Mouse (Mus musculus) neural tube, embryonic 15.5 days (tissue): ENCODE measurements around the gene Mapk8ip2. TPM values are rescaled to one million over a fixed set of nuclear protein-coding genes. Genes with fewer than 3 reads are reported as not detected.
"Not testable (repeated sequence)": the region's sequence is repeated elsewhere in the genome, so short reads cannot be mapped to it uniquely, and the experiment has no call there.

Source experiments
- ATAC-seq: fragments of 200-750 bp; cut with Nextera tagmentation; 2 replicates; pipeline ENCODE4 v1.8.0; 2017; ENCODE audit warnings: mild to moderate bottlenecking, moderate TSS enrichment, moderate library complexity; ENCODE audit not compliant: low FRiP score
- H3K27ac ChIP-seq: fragments of 300-500 bp; sonication (generic); replicated peaks from 2 replicates; pipeline ENCODE4 v1.5.1; 2015; ENCODE audit warnings: mild to moderate bottlenecking, inconsistent platforms
- H3K27me3 ChIP-seq: fragments of 300-500 bp; sonication (generic); replicated peaks from 2 replicates; pipeline ENCODE4 v1.6.1; 2015; ENCODE audit warnings: inconsistent platforms
- H3K36me3 ChIP-seq: fragments of 300-500 bp; sonication (generic); 2 replicates; pipeline ENCODE4 v1.6.1; 2015; ENCODE audit warnings: inconsistent platforms
- H3K4me1 ChIP-seq: fragments of 300-500 bp; sonication (generic); 2 replicates; pipeline ENCODE4 v1.6.1; 2015; ENCODE audit warnings: inconsistent platforms
- H3K4me2 ChIP-seq: fragments of 300-500 bp; sonication (generic); 2 replicates; pipeline ENCODE4 v1.6.1; 2015; ENCODE audit warnings: inconsistent platforms, mild to moderate bottlenecking, moderate library complexity
- H3K4me3 ChIP-seq: fragments of 300-500 bp; sonication (generic); replicated peaks from 2 replicates; pipeline ENCODE4 v1.5.1; 2015; ENCODE audit warnings: mild to moderate bottlenecking, inconsistent platforms
- H3K9ac ChIP-seq: fragments of 300-500 bp; sonication (generic); replicated peaks from 2 replicates; pipeline ENCODE4 v1.6.1; 2015; ENCODE audit warnings: mild to moderate bottlenecking, inconsistent platforms
- H3K9me3 ChIP-seq: fragments of 300-500 bp; sonication (generic); replicated peaks from 2 replicates; pipeline ENCODE4 v1.6.1; 2016; ENCODE audit warnings: inconsistent platforms
- WGBS: fragments of 180-500 bp; shearing (Covaris S2); methylation state at CpG from one replicate; pipeline ENCODE4 v1.1.7; 2015; ENCODE audit warnings: mixed read lengths; 5-methylcytosine and 5-hydroxymethylcytosine counted together
- polyA plus RNA-seq: library from polyadenylated mRNA; unstranded; fragments of >200 nt; fragmentation: Nextera tagmentation; extraction: Ambion mirVana; gene quantifications from 2 replicates; pipeline ENCODE4 v1.2.1, GENCODE M21; 2015

Gene Mapk8ip2
- polyA plus RNA-seq, 1 experiment from 2014 or later = 85.4 TPM

GRCm38 (mm10) chr15:89429352-89430221, 24.1 kb upstream of the Mapk8ip2 start, which contains the start of the genes C730034F03Rik, Gm44502 and Chkb:
Gene C730034F03Rik (plus strand): TSS chr15:89429589.
Gene Gm44502 (minus strand): TSS chr15:89429696.
Gene Chkb (minus strand): TSS chr15:89429908.
- no peaks in the 10 kb centered on the region for H3K27me3 ChIP-seq
- H3K4me2 ChIP-seq = peak within 1 kb of the TSS; percentile 89
- H3K27ac ChIP-seq = peak within 1 kb of the TSS; percentile 93
- peak within 1 kb of the TSS; percentile 75 for H3K9ac ChIP-seq
- under 1% methylated on average over 70 of the region's 70 CpGs for WGBS
- H3K4me1 ChIP-seq = peaks cover 29% of the 10 kb centered on the region
- ATAC-seq = peak; percentile 95
- H3K36me3 ChIP-seq = peaks cover 22% of the 10 kb centered on the region
- peak within 1 kb of the TSS; percentile 88 for H3K4me3 ChIP-seq
- no peaks in the 10 kb centered on the region for H3K9me3 ChIP-seq

- 46% methylated on average over 6 of the region's 6 CpGs for WGBS
- Histone ChIP-seq H3K4me1 (peaks cover 29% of the 10 kb centered on the region), H3K27ac (peak overlapping the region; percentile 93), H3K4me2 (peak overlapping the region; percentile 89), H3K4me3 (peak overlapping the region; percentile 88), H3K36me3 (peaks cover 22% of the 10 kb centered on the region), H3K9me3 (no peaks in the 10 kb centered on the region), H3K27me3 (no peaks in the 10 kb centered on the region), H3K9ac (peak overlapping the region; percentile 75)
- no peak for ATAC-seq
These were observed 23.4 kb upstream of the Mapk8ip2 start for GRCm38 (mm10) chr15:89430341-89430740.

DNA sequence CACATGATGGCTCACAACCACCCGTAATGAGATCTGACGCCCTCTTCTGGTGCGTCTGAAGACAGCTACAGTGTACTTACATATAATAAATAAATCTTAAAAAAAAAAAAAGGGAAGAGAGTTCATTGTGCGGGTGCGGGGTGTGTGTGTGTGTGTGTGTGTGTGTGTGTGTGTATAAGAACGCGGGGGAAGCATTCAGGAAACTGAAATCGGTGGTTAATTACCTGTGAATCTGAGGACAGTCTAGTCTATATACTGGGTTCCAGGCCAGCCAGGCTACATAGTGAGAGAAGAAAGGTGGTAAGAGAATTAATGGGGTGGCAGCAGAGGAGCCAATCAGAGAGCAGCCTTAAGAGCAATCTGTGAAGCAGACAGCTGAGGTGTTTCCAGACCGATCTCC, 22.9 kb upstream of the Mapk8ip2 start:
- H3K9ac ChIP-seq = 0 out of 2 replicates have a peak overlapping the region, but pooled peaks have one; percentile 5
- not testable (repeated sequence) for ATAC-seq, H3K9me3 ChIP-seq, H3K27me3 ChIP-seq, H3K4me3 ChIP-seq, H3K27ac ChIP-seq
- H3K36me3 ChIP-seq = peaks cover 21% of the 10 kb centered on the region
- H3K4me2 ChIP-seq = peak overlapping the region; percentile 89
- peaks cover 29% of the 10 kb centered on the region for H3K4me1 ChIP-seq
- 83% methylated on average over 9 of the region's 9 CpGs for WGBS

DNA sequence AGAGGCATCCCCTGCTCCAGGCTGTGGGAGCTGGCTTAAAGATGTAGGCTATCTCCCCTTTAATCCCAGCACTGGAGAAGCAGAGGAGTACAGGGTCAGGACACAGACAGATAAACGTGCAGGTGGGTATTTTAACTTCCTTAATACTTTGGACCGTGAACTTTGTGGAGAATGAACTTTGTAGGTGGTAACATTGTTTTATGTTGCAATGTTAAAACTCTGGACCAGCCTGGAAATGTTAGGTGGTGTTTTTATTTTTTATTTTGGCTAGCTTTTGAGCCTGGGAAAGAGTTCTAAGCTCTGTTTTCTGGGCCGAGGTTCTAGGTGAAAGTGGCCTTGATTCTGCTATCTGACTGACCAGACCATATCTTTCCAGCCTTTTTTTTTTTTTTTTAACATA, 22.4 kb upstream of the Mapk8ip2 start:
- Histone ChIP-seq H3K4me3 (no peak overlapping the region), H3K4me1 (peaks cover 29% of the 10 kb centered on the region), H3K9me3 (no peaks in the 10 kb centered on the region), H3K4me2 (0 out of 2 replicates have a peak overlapping the region, but pooled peaks have one; percentile 89), H3K27ac (no peak overlapping the region), H3K36me3 (peaks cover 16% of the 10 kb centered on the region), H3K27me3 (no peaks in the 10 kb centered on the region), H3K9ac (0 out of 2 replicates have a peak overlapping the region, but pooled peaks have one; percentile 5)
- WGBS = 91% methylated on average over 3 of the region's 3 CpGs
- no peak for ATAC-seq

DNA sequence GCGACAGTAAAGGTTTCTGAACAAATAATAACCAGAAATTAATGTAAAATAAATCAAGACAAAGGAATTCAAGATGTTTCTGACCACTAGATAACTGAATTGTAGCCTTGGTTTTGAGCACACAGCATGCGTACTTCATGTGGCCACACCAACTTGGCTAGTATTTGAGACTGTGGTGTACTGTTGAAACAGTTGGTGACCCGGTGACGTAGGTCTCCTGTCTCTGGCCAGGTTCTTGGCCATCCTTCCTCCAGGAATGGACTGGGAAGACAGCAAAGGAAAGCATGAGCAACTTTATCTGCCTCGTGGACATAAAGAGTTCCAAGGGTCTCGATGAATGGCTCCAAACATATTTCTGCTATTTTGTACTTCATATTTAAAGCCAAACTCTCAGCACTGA, 21.9 kb upstream of the Mapk8ip2 start:
- Histone ChIP-seq H3K36me3 (peaks cover 11% of the 10 kb centered on the region), H3K9ac (no peak overlapping the region), H3K4me2 (no peak overlapping the region), H3K27ac (no peak overlapping the region), H3K4me3 (no peak overlapping the region), H3K27me3 (no peaks in the 10 kb centered on the region), H3K4me1 (peaks cover 29% of the 10 kb centered on the region), H3K9me3 (no peaks in the 10 kb centered on the region)
- 95% methylated on average over 6 of the region's 6 CpGs for WGBS
- no peak for ATAC-seq

- Histone ChIP-seq H3K9me3 (no peaks in the 10 kb centered on the region), H3K36me3 (no peaks in the 10 kb centered on the region; the same call in 1 of the 2 replicates), H3K4me3 (no peak overlapping the region), H3K27me3 (no peaks in the 10 kb centered on the region), H3K27ac (no peak overlapping the region), H3K9ac (no peak overlapping the region), H3K4me2 (no peak overlapping the region), H3K4me1 (peaks cover 28% of the 10 kb centered on the region)
- 81% methylated on average over 4 of the region's 4 CpGs for WGBS
- no peak for ATAC-seq
These were observed 20.8 kb upstream of the Mapk8ip2 start for GRCm38 (mm10) chr15:89432946-89433345.

- Histone ChIP-seq H3K4me3 (no peak overlapping the region), H3K9ac (no peak overlapping the region), H3K36me3 (no peaks in the 10 kb centered on the region), H3K9me3 (no peaks in the 10 kb centered on the region), H3K4me1 (peaks cover 17% of the 10 kb centered on the region), H3K4me2 (no peak overlapping the region), H3K27ac (no peak overlapping the region), H3K27me3 (no peaks in the 10 kb centered on the region)
- no peak for ATAC-seq
- WGBS = 83% methylated on average over 3 of the region's 3 CpGs
These were observed 19.6 kb upstream of the Mapk8ip2 start for GRCm38 (mm10) chr15:89434136-89434535.

DNA sequence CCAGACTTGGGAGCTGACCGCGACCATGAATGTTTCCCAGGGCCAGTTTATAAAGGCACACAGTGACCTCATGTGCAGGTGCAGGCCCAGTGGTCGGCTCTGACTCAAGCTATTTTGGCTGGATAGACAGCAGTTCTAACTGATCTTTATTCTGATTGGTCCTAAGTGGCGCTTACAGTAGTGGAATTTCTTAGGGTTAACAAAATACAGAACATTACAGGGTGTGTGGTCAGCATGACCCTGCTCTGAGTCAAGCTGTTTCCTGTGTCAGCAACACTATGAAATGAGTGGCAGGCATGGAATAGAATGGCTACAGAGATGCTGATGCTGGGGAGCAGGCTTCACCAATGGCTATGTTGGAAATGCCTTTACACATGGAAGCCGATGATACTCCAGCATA, 17.8 kb upstream of the Mapk8ip2 start:
- Histone ChIP-seq H3K9me3 (no peaks in the 10 kb centered on the region), H3K27ac (no peak overlapping the region), H3K27me3 (no peaks in the 10 kb centered on the region), H3K4me2 (no peak overlapping the region), H3K9ac (no peak overlapping the region), H3K4me3 (no peak overlapping the region), H3K4me1 (peaks cover 9% of the 10 kb centered on the region; the same call in 1 of the 2 replicates), H3K36me3 (no peaks in the 10 kb centered on the region)
- ATAC-seq = no peak
- WGBS = 85% methylated on average over 5 of the region's 5 CpGs

GRCm38 (mm10) chr15:89442486-89443070, 11.1 kb upstream of the Mapk8ip2 start:
- Histone ChIP-seq H3K4me1 (no peaks in the 10 kb centered on the region), H3K36me3 (no peaks in the 10 kb centered on the region), H3K4me2 (no peak overlapping the region), H3K9me3 (no peaks in the 10 kb centered on the region), H3K27me3 (no peaks in the 10 kb centered on the region), H3K4me3 (no peak overlapping the region), H3K27ac (no peak overlapping the region), H3K9ac (no peak overlapping the region)
- no peak for ATAC-seq
- WGBS = 36% methylated on average over 8 of the region's 8 CpGs

- Histone ChIP-seq H3K4me2 (peak overlapping the region; percentile 91), H3K4me1 (peaks cover 36% of the 10 kb centered on the region), H3K27me3 (no peaks in the 10 kb centered on the region), H3K27ac (peak overlapping the region; percentile 89), H3K9ac (peak overlapping the region; percentile 76), H3K4me3 (peak overlapping the region; percentile 73), H3K36me3 (peaks cover 20% of the 10 kb centered on the region), H3K9me3 (no peaks in the 10 kb centered on the region)
- 5% methylated on average over 24 of the region's 24 CpGs for WGBS
- peak; percentile 83 for ATAC-seq
These were observed 528 bp upstream of the Mapk8ip2 start for GRCm38 (mm10) chr15:89452906-89453864.

DNA sequence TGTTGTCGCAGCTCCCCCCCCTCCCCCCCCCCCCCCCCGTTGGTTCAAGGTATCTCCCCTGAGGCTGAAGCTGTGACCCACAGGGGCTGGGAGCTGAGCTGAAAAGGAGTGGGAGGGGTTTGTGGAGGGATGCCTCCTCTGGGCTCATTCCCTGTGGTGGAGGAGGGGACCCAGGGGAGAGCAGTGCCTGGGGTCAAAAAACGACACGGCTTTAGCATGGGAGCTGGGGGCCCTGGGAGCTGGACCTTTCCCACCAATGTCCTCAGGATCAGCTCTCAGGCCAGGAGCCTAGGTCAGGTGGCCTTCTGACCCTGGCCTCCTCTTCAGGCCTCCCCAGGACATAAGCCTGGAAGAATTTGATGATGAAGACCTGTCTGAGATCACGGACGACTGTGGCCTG, 1.1 kb downstream of the Mapk8ip2 start:
- ATAC-seq = no peak
- Histone ChIP-seq H3K9ac (peak overlapping the region; percentile 76), H3K9me3 (no peaks in the 10 kb centered on the region), H3K4me3 (peak overlapping the region; percentile 73), H3K4me2 (peak overlapping the region; percentile 91), H3K27ac (peak overlapping the region; percentile 89), H3K36me3 (peaks cover 34% of the 10 kb centered on the region), H3K27me3 (no peaks in the 10 kb centered on the region), H3K4me1 (peaks cover 36% of the 10 kb centered on the region)
- 22% methylated on average over 4 of the region's 6 CpGs for WGBS
